Mouse (Mus musculus): ENCODE results near the gene Cnn2.

The Cnn2 gene

DNA sequence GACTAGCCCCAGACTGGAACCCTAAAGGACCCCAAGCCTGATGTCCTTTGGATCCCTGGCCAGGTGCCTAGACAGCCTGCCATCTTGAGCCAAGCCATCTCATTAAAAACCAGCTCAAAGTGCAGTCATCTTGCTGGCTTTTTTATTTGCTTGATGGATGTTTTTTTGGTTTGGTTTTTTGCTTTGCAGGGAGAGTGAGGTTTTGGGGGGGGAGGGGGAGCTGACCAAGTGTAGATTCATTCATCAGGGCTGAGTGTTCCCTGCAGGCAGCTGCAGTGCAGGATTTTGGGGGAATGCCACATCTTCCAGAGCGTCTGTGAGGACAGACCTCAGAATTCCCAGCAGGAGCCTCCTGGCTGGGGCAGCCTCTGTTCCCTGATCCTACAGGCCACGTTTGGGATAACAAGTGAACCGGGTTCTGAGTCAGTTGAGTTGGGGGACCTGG lies 19.2 kb upstream of the Cnn2 start:
- no peak for DNase-seq (ENCODE audit: low spot score in 2 of 2)

DNA sequence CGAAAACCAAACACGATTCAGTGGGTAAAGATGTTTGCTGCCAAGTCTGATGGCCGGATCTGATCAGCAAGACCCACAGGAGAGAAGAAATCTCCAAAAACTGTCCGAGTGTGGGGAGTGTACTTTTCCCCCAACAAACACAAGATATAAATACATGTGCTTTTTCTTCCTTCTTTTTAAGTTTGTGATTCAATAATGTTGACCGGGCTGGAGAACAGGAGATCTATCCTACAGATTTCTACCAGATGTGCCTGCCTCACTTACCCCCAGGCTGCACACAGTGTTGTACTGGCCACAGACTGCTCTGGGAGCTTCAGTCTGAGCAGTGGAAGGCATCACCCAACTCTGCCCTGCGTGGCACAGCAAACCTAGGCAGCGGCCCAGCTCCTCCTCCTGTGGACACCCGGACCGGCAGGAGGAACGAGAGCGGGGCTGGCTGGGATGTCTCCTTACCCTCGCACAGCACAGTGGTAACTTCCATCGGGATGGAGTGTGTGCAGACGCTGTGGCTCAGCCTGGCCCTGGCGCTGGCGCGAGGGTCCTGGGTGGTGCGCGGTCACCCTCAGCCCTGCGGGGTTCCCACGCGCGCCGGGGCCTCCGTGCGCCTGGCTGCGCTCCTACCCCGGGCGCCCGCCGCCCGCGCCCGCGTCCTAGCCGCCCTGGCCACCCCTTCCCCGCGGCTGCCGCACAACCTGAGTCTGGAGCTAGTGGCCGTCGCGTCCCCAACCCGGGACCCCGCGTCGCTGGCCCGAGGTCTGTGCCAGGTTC lies 17.8 kb upstream of the Cnn2 start, which contains the start of gene Grin3b:
Gene Grin3b (plus strand): TSS at position 301 of the 768 bp plus-strand sequence.
- no peak for DNase-seq (ENCODE audit: low spot score in 2 of 2)

DNA sequence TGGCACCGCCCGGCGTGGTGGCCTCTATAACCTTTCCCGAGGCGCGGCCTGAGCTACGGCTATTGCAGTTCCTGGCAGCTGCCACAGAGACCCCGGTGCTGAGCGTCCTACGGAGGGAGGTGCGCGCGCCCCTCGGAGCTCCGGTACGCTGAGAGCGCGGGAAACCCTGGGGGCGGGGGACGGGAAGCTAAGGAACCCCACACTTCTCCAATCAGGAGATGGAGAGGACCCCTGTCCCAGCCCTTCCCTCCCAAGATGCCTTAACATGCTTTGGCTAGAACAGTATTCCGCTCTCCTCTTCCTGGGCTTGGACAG lies 17.2 kb upstream of the Cnn2 start:
- no peak for DNase-seq (ENCODE audit: low spot score in 2 of 2)

DNA sequence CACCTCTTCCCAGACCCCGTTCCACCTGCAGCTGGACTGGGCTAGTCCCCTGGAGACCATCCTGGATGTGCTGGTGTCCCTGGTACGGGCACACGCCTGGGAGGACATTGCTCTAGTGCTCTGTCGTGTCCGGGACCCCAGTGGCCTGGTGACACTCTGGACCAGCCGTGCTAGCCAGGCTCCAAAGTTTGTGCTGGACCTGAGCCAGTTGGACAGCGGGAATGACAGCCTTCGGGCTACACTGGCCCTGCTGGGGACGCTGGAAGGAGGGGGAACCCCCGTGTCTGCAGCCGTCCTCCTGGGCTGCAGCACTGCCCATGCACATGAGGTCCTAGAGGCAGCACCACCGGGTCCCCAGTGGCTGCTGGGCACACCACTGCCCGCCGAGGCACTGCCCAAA lies 15.6 kb upstream of the Cnn2 start:
- DNase-seq (ENCODE audit: low spot score in 2 of 2): no peak

DNA sequence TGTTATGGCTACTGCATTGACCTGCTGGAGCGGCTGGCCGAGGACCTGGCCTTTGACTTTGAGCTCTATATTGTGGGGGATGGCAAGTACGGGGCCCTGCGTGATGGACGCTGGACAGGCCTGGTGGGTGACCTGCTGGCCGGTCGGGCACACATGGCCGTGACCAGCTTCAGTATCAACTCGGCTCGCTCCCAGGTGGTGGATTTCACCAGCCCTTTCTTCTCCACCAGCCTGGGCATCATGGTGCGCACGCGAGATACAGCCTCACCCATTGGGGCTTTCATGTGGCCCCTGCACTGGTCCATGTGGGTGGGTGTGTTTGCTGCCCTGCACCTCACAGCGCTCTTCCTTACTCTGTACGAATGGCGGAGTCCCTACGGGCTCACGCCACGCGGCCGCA lies 14.3 kb upstream of the Cnn2 start:
- no peak for DNase-seq (ENCODE audit: low spot score in 2 of 2)

DNA sequence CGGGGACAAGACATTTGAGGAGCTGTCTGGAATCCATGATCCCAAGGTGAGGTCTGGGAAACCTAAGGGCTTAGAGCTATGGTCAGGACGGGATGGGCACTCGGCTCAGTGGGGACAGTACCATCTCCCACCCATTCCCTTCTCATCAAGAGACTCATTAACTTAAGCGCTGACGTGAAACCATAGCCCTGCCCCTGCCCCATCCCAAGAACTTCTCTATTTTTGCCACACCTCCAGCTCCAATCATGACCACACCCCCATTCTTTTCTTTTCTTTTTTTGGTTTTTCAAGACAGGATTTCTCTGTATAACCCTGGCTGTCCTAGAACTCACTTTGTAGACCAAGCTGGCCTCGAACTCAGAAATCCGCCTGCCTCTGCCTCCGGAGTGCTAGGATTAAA lies 13.7 kb upstream of the Cnn2 start:
- no peak for DNase-seq (ENCODE audit: low spot score in 2 of 2)

DNA sequence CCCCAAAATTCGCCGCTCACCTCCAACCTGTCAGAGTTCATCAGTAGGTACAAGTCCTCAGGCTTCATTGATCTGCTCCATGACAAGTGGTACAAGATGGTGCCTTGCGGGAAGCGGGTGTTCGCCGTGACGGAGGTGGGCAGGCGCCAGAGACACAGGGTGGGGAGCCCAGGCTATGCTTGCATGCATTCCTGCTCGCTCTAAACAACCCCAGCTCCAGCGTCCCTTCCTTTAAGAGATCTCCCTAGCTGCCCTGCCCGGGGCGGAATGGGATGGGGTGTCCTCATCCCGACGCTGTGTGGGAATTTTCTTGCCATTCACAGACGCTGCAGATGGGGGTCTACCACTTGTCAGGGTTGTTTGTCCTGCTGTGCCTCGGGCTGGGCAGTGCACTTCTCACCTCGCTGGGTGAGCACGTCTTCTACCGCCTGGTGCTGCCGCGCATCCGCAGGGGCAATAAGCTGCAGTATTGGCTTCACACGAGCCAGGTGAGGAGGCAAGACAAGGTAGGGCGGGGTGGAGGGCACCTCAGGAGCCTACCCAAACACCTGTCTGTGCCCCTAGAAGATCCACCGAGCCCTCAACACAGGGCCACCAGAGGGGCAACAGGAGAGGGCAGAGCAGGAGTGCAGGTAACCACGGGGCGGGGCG lies 12.2 kb upstream of the Cnn2 start:
- DNase-seq (ENCODE audit: low spot score in 2 of 2): no peak

DNA sequence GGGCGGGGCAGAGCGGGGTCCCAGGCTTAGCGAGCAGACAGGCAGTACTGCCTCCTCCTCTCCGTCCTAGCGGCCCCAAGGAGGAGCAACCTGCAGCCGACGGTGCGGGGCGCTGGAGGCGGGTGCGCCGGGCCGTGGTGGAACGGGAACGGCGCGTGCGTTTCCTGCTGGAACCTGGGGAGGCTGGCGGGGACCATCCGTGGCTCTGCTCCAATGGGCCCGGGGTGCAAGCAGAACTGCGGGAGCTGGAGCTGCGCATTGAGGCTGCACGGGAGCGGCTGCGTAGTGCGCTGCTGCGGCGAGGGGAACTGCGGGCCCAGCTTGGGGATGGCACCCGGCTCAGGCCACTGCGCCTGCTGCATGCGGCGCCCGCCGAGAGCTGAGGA lies 11.7 kb upstream of the Cnn2 start:
- no peak for DNase-seq (ENCODE audit: low spot score in 2 of 2)

DNA sequence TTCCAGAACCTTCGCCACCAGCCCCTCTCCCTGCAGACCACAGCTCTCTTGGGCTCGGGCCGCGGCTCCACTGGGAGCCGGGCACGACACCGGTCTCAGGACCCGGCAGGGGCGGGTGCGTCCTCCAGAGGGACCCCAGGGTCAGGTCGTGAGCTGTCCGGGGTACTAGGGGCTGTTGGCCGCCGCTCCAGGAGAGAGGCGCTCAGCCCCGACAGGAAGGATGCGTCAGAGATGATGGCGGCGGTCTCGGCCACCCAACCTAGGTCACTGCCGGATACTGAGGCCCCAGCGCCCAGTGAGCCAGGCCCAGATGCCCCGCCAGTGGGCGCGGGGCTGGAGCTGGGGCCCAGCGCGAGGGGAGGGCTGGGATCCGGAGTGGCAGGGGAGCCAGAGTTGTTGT lies 11.1 kb upstream of the Cnn2 start:
- no peak for DNase-seq (ENCODE audit: low spot score in 2 of 2)

DNA sequence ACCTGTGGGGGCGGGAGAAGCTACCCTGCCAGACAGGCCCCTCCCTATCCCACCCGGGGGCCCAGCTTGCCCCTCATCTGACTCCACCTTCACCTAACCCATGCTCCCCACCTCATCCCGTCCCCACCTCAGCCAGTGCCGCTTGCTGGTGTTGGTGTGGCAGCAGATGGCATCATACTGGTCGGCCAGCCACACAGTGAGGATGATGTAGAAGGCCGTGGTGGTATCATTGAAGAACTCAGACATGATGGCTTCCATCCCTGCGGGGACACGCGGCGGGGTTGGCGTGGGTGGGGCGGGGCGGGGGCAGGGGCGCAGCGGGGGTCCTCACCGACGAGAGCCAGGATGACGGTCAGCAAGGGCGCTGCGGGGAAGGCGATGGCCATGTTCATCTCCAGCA lies 10.3 kb upstream of the Cnn2 start:
- no peak for DNase-seq (ENCODE audit: low spot score in 2 of 2)

DNA sequence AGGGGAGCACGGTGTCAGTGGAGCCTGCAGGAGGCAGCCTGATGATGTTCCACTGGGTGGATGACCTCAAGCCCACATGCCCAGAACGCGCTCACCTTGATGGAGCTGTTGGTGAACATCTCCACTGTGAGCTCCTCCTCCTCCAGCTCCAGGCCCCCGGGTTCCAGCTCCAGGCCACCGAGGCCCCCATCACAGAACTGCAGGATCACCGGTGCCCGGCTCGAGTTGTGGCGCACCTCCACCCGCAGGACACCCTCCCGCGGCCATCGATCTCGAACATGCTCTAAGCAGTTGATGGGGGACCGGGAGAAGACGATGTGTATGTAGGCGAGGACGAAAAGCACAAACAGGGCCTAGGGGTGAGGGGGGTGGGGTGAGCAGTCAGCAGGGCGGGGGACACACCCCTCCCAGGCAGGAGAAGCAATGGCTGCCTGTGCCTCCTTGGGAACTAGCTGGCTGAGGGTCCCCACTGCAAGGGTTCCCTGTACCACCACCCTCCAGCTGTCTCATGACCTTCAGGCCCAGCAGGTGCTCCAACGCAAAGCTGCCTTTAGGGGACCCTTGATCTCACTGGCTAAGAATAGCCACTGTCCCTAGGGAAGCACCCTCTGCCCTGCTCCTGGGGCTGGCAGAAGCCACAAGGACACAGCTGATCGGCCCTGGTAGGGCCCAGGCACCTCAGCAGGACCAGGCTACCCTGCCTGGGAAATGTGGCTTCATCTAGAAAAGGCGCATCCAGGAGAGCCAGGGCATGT lies 8.8 kb upstream of the Cnn2 start:
- DNase-seq (ENCODE audit: low spot score in 2 of 2): no peak

DNA sequence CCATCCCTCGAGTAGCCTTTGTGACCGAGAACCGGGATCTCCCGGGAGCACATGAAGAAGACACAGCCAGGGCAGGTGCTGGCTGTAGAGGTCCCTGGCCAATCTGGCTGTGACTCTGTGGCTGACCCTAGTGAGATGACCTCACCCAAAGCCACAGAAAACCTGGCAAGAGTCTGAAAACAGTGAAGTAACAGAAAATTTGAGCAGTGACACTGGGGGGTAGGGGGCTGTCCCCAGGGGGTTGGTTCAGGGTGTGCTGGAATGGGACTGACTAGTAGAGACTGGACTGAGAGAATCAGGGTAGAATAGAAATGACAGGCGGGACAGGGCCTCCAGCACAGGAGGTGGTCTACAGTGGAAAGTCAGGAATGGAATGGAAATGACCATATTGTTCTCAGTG lies 5.2 kb upstream of the Cnn2 start:
- no peak for DNase-seq (ENCODE audit: low spot score in 2 of 2)

DNA sequence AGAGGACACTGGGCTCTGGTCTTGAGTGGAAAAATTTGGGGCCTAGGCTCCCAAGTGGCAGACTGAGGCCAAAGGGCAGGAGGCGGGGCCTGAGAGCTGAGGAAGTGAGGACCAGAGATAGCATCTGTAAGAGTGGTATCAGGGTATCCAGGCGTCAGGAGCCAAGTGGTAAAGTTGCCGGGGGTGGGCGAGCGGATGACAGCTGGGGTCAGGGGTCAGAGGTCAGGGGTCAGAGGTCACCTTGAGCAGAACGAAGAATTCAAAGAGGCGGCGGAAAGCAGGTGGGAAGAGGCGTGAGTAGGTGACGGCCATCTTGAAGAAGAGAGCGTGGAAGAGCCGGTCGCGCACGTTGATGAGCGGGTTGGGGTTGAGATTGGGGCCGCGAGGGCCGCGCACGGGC lies 4.7 kb upstream of the Cnn2 start:
- DNase-seq (ENCODE audit: low spot score in 2 of 2): peak; percentile 63 to 72

DNA sequence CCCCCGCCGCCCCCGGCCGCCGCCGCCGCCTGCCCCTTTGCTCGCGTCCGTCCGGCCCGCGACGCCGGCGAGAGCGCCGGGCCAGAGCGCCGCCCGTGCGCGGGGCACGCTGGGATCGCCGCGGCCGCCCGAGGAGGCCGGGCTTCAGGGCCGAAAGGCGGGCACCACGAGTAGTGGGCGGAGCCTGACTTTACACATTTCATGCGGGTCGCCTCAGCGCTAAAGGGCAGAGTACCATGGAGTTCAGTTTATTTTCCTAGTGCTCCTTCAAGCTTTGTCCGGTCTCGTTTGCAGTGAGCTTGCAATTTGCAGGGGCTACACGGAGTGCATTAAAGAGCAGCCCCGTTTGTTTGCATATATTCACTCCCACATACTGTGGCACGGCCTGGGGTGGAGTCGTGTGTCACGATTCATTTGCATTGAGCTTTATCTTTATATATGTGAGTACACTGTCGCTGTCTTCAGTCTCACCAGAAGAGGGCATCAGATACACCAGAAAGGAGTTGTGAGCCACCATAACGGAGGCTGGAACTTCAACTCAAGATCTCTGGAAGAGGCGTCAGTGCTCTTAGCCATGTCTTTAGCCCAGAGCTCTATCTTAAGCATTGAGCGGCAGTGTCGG lies 4.1 kb upstream of the Cnn2 start, which contains the start of gene Tmem259:
Gene Tmem259 (minus strand): TSS at position 136 of the 622 bp plus-strand sequence.
- peak; percentile 83 to 85 for DNase-seq (ENCODE audit: low spot score in 2 of 2)

DNA sequence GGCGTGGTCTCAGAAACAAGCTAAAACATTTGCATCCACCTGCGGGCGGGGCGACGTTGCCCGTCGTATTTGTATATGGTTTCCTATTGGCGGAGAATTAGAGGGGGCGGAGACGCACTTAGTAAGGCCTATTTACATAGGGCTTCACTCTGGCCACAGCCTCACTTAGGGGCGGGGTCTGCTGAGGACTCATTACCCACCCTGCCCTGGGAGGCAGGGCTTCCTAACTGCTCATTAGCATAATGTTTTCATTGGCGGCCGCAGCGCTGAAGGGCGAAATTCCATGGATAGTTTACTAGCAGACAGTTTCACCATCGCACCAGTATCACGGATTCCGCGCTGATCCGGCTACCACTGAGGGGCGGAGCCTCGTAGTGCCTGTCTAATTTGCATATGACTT lies 3.5 kb upstream of the Cnn2 start:
- peak; percentile 92 to 96 for DNase-seq (ENCODE audit: low spot score in 2 of 2)

DNA sequence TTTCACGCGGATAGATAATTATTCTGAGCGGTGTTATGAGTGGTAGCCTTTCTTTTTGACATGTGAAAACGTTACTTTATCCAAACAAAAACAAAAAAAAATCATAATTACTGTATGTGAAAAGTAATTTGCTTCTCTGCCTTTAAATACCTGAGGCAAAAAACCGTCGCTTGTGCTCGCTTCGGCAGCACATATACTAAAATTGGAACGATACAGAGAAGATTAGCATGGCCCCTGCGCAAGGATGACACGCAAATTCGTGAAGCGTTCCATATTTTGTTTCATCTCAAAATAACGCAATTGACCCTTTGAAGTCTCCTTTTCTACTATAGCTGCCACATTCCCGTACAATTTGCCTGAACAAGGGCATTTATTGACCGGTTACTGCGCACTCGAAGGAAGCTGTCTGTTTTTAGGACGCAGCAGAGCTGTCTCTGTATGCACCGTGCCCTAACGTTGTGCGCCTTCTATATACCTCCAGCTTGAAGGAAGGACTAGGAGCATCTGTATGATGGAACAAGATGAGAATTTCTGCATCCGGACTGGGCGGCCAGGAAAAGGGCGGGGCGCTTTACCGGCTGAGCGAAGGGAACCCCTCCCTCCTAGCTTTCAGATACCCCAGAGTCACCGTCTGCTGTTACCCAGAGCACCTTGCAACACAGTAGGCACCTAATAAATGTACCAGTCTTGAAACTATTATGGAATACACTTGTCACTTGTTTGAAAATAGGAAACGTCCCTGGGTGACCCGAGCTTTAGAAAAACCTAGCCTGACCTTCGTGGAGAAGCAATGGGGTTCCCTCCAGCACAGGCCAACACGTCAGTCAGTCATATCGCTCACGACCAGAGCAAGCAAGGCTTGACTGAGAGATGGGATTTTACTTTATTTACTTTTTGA lies 2.8 kb upstream of the Cnn2 start:
- peak; percentile 70 to 74 for DNase-seq (ENCODE audit: low spot score in 2 of 2)

DNA sequence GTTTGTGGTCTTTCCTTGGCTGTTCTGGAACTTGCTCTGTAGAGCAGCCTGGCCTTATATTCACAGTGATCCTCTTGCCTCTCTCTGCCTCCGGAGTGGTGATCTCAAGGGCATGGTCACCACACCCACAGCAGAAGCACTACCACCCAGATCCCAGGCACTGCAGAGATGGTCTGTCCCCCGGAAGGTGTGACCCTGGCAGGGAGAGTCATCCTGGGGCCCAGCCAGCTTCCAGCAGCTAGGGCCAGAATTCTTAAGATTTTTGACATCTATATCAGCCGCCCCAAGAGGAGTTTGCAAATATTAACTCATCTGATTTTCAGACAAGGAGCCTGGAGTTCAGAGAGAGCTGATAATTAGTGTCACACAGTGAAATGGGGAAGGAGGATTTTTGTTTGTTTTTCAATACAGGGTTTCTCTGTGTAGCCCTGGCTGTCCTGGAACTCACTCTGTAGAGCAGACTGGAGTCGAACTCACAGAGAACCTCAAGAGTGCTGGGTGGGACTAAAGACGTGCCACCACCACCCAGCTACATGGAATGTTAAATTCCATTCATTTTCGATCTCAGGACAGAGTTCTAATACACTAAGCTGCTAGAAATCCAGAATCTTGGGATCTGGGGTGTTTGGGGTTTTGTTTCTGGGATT lies 2.0 kb upstream of the Cnn2 start:
- no peak for DNase-seq (ENCODE audit: low spot score in 2 of 2)

DNA sequence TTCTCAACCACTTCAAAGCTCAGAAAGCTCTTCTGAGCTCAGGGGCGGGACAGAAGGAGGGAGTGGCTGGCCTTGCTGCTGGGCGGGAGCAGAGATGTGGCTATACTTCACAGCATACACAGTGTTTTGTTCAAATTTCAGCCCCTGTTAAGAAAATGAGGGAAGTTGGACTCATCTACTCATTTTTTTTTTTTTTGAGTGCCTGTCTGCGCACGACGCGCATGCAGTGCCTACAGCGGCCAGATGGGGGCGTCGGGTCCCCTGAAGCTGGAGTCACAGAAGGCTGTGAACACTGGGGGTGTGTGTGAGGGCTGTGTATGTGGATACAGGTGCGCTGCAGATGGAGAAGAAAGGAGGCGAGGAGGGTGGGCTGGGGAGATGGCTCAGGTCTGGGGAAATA lies 1.4 kb upstream of the Cnn2 start:
- peak; percentile 86 to 94 for DNase-seq (ENCODE audit: low spot score in 2 of 2)

DNA sequence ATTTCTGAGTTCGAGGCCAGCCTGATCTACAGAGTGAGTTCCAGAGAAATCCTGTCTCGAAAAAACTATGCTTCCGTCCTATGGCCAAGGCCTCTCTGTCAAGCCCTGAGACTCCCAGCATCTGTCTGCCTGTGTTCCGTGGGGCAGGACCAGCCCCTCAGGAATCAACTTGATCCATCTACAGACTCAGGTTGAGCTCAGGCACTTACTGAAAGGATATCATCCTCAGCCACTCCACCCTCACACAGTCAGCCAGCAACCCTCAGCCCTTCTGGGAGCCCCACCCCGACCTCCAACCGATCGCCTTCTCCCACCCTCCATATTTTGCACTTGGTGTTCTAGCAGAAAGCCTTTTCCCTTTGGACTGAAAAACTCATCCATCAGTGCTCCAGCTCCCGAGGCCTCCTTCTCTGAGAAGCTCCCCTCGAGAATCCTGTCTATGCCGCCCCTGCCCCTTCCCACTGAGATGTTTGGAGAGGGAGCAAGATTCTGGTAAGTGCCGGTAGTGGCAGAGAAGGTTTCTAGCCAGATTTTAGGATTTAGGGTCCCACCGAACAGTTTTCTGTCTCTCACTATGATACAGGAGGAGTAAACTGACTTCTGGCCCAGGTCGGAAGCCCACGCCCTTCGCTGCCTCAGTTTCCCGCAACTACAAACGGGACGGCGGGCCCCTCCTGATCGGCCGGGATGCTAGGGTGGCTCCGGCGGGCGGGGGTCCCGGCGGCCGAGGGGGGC lies 446 bp upstream of the Cnn2 start:
- no peak for DNase-seq (ENCODE audit: low spot score in 2 of 2)

DNA sequence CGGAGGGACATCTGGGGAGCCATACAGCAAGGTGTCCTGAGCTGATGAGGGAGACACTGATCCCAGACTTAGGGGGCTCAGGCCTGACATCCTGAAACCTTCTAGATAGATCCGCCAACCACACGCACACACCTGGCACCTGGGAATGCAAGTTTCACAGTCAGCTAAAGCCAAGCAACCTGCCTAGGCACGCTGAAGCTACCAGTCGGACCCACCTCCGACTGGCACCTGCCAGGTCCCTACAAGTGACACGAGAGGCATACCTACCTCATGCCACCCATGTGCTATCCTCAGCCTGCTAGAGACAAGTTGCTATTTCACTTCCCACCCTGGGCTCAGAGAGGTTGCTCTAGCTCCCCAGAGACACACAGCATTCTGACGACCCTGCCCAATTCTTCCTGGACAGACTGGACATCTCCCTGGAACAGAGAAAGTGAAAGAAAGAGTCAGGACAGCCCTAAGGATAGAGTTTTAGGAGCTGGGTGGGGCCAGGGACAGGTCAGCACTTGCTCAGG lies 945 bp downstream of the Cnn2 start:
- no peak for DNase-seq (ENCODE audit: low spot score in 2 of 2)
